Mouse (Mus musculus): ENCODE data around the gene H2al1a. TPM values are rescaled to one million over a fixed set of nuclear protein-coding genes. Genes with fewer than 3 reads are reported as not detected.
"Not testable (repeated sequence)": the region's sequence is repeated elsewhere in the genome, so short reads cannot be mapped to it uniquely, and the experiment has no call there.

H2al1a gene
- polyA plus RNA-seq (2016; fragmentation: Nextera tagmentation; extraction: Ambion mirVana), result not detected in 2 replicates

- not testable (repeated sequence) for H3K4me3 ChIP-seq; H3K27ac ChIP-seq (replicated peaks); H3K36me3 ChIP-seq (replicated peaks); H3K4me1 ChIP-seq; DNase-seq (ENCODE audit: low spot score); H3K9me3 ChIP-seq
- WGBS, result no CpG with 5 or more reads among the region's 3 CpGs
- H3K27me3 ChIP-seq (replicated peaks; ENCODE audit: low read depth, poor library complexity, severe bottlenecking), result peaks cover 14% of the 10 kb centered on the region
These were observed at the start of gene H2al1a for GRCm38 (mm10) chrX:11298957-11299356. Gene H2al1a, plus strand, starts transcription at chrX:11299257.

- Histone ChIP-seq H3K27ac (replicated peaks) (no peak overlapping the region), H3K9me3 (no peaks in the 10 kb centered on the region), H3K27me3 (replicated peaks; ENCODE audit: low read depth, poor library complexity, severe bottlenecking) (peaks cover 93% of the 10 kb centered on the region), H3K36me3 (replicated peaks) (no peaks in the 10 kb centered on the region), H3K4me1 (peaks cover 22% of the 10 kb centered on the region), H3K4me3 (no peak overlapping the region)
- DNase-seq (ENCODE audit: low spot score), result peak; percentile 18
- WGBS, result 26% methylated on average over 12 of the region's 12 CpGs
These were observed 48.9 kb upstream of the H2al1a start for GRCm38 (mm10) chrX:11250155-11250554.

GRCm38 (mm10) chrX:11254062-11254461 is 45.0 kb upstream of the H2al1a start:
- Histone ChIP-seq H3K27ac (replicated peaks) (no peak overlapping the region), H3K4me1 (peaks cover 32% of the 10 kb centered on the region), H3K9me3 (no peaks in the 10 kb centered on the region), H3K4me3 (no peak overlapping the region), H3K27me3 (replicated peaks; ENCODE audit: low read depth, poor library complexity, severe bottlenecking) (peaks cover 95% of the 10 kb centered on the region), H3K36me3 (replicated peaks) (no peaks in the 10 kb centered on the region)
- no peak for DNase-seq (ENCODE audit: low spot score)
- 61% methylated on average over 5 of the region's 5 CpGs for WGBS

- WGBS, result 44% methylated on average over 11 of the region's 11 CpGs
- peaks cover 32% of the 10 kb centered on the region for H3K4me1 ChIP-seq
- H3K27me3 ChIP-seq (replicated peaks; ENCODE audit: low read depth, poor library complexity, severe bottlenecking), result peaks cover 95% of the 10 kb centered on the region
- DNase-seq (ENCODE audit: low spot score), result peak; percentile 42
- H3K4me3 ChIP-seq, result no peak overlapping the region
- no peaks in the 10 kb centered on the region for H3K9me3 ChIP-seq
- no peaks in the 10 kb centered on the region for H3K36me3 ChIP-seq (replicated peaks)
- peak overlapping the region; percentile 66 for H3K27ac ChIP-seq (replicated peaks)
These were observed 44.4 kb upstream of the H2al1a start for GRCm38 (mm10) chrX:11254521-11255207.

GRCm38 (mm10) chrX:11255564-11256360 is 43.3 kb upstream of the H2al1a start:
- Histone ChIP-seq H3K27ac (replicated peaks) (peak overlapping the region; percentile 66), H3K4me3 (no peak overlapping the region), H3K4me1 (peaks cover 23% of the 10 kb centered on the region), H3K27me3 (replicated peaks; ENCODE audit: low read depth, poor library complexity, severe bottlenecking) (peaks cover 95% of the 10 kb centered on the region), H3K36me3 (replicated peaks) (no peaks in the 10 kb centered on the region), H3K9me3 (no peaks in the 10 kb centered on the region)
- peak; percentile 13 for DNase-seq (ENCODE audit: low spot score)
- WGBS, result 50% methylated on average over 8 of the region's 8 CpGs

GRCm38 (mm10) chrX:11264918-11265317 is 34.1 kb upstream of the H2al1a start:
- no peaks in the 10 kb centered on the region for H3K9me3 ChIP-seq
- peaks cover 94% of the 10 kb centered on the region for H3K27me3 ChIP-seq (replicated peaks; ENCODE audit: low read depth, poor library complexity, severe bottlenecking)
- WGBS, result 74% methylated on average over 8 of the region's 8 CpGs
- H3K27ac ChIP-seq (replicated peaks), result no peak overlapping the region
- DNase-seq (ENCODE audit: low spot score), result no peak
- H3K4me3 ChIP-seq, result no peak overlapping the region
- no peaks in the 10 kb centered on the region for H3K36me3 ChIP-seq (replicated peaks)
- no peaks in the 10 kb centered on the region for H3K4me1 ChIP-seq

- Histone ChIP-seq H3K9me3 (no peaks in the 10 kb centered on the region), H3K4me3 (no peak overlapping the region), H3K4me1 (no peaks in the 10 kb centered on the region), H3K36me3 (replicated peaks) (no peaks in the 10 kb centered on the region), H3K27ac (replicated peaks) (no peak overlapping the region), H3K27me3 (replicated peaks; ENCODE audit: low read depth, poor library complexity, severe bottlenecking) (peaks cover 94% of the 10 kb centered on the region)
- WGBS, result 78% methylated on average over 7 of the region's 7 CpGs
- DNase-seq (ENCODE audit: low spot score), result no peak
These were observed 31.3 kb upstream of the H2al1a start for GRCm38 (mm10) chrX:11267791-11268190.

- H3K4me1 ChIP-seq, result no peaks in the 10 kb centered on the region
- 92% methylated on average over 3 of the region's 3 CpGs for WGBS
- H3K9me3 ChIP-seq, result no peaks in the 10 kb centered on the region
- peaks cover 97% of the 10 kb centered on the region for H3K27me3 ChIP-seq (replicated peaks; ENCODE audit: low read depth, poor library complexity, severe bottlenecking)
- no peak for DNase-seq (ENCODE audit: low spot score)
- H3K36me3 ChIP-seq (replicated peaks), result no peaks in the 10 kb centered on the region
- no peak overlapping the region for H3K27ac ChIP-seq (replicated peaks)
- no peak overlapping the region for H3K4me3 ChIP-seq
These were observed 30.0 kb upstream of the H2al1a start for GRCm38 (mm10) chrX:11269074-11269473.

- Histone ChIP-seq H3K27ac (replicated peaks) (no peak overlapping the region), H3K4me1 (no peaks in the 10 kb centered on the region), H3K27me3 (replicated peaks; ENCODE audit: low read depth, poor library complexity, severe bottlenecking) (peaks cover 85% of the 10 kb centered on the region), H3K36me3 (replicated peaks) (no peaks in the 10 kb centered on the region), H3K9me3 (no peaks in the 10 kb centered on the region), H3K4me3 (no peak overlapping the region)
- 83% methylated on average over 3 of the region's 3 CpGs for WGBS
- no peak for DNase-seq (ENCODE audit: low spot score)
These were observed 25.9 kb upstream of the H2al1a start for GRCm38 (mm10) chrX:11273190-11273589.

GRCm38 (mm10) chrX:11277083-11277482 is 22.0 kb upstream of the H2al1a start:
- H3K4me1 ChIP-seq, result no peaks in the 10 kb centered on the region
- no peak overlapping the region for H3K4me3 ChIP-seq
- no peaks in the 10 kb centered on the region for H3K36me3 ChIP-seq (replicated peaks)
- WGBS, result 85% methylated on average over 6 of the region's 6 CpGs
- no peaks in the 10 kb centered on the region for H3K9me3 ChIP-seq
- DNase-seq (ENCODE audit: low spot score), result no peak
- H3K27me3 ChIP-seq (replicated peaks; ENCODE audit: low read depth, poor library complexity, severe bottlenecking), result peaks cover 59% of the 10 kb centered on the region
- H3K27ac ChIP-seq (replicated peaks), result no peak overlapping the region

- Histone ChIP-seq H3K27ac (replicated peaks) (no peak overlapping the region), H3K4me1 (no peaks in the 10 kb centered on the region), H3K36me3 (replicated peaks) (no peaks in the 10 kb centered on the region), H3K9me3 (no peaks in the 10 kb centered on the region), H3K4me3 (no peak overlapping the region), H3K27me3 (replicated peaks; ENCODE audit: low read depth, poor library complexity, severe bottlenecking) (peaks cover 38% of the 10 kb centered on the region)
- WGBS, result 74% methylated on average over 2 of the region's 2 CpGs
- no peak for DNase-seq (ENCODE audit: low spot score)
These were observed 18.3 kb upstream of the H2al1a start for GRCm38 (mm10) chrX:11280741-11281140.

GRCm38 (mm10) chrX:11288306-11288882 is 10.7 kb upstream of the H2al1a start:
- WGBS, result 81% methylated on average over 14 of the region's 14 CpGs
- no peak overlapping the region for H3K27ac ChIP-seq (replicated peaks)
- H3K4me1 ChIP-seq, result no peaks in the 10 kb centered on the region
- no peaks in the 10 kb centered on the region for H3K9me3 ChIP-seq
- no peak for DNase-seq (ENCODE audit: low spot score)
- H3K36me3 ChIP-seq (replicated peaks), result no peaks in the 10 kb centered on the region
- H3K27me3 ChIP-seq (replicated peaks; ENCODE audit: low read depth, poor library complexity, severe bottlenecking), result peaks cover 66% of the 10 kb centered on the region
- no peak overlapping the region for H3K4me3 ChIP-seq

Data from embryonic facial prominence, embryonic 10.5 days (tissue).